Mouse (Mus musculus): ENCODE results near the gene Unkl. TPM values are rescaled to one million over a fixed set of nuclear protein-coding genes. Genes with fewer than 3 reads are reported as not detected.
"Not testable (repeated sequence)": the region's sequence is repeated elsewhere in the genome, so short reads cannot be mapped to it uniquely, and the experiment has no call there.

The Unkl gene
- polyA plus RNA-seq, 1 experiment: 1.8 TPM

GRCm38 (mm10) chr17:25227991-25228390 is 39.8 kb downstream of the Unkl start:
- no peaks in the 10 kb centered on the region for H3K79me2 ChIP-seq (ENCODE audit: control insufficient read depth, insufficient read depth)
- no peaks in the 10 kb centered on the region for H3K27me3 ChIP-seq (ENCODE audit: control insufficient read depth, insufficient read depth, insufficient read length)
- TF ChIP-seq CTCF (IDR thresholded peaks at IDR 0.05; ENCODE audit: control insufficient read depth, insufficient read depth, insufficient read length) (no peak), USF1 (IDR thresholded peaks at IDR 0.05; ENCODE audit: low read depth) (no peak), CEBPB (IDR thresholded peaks at IDR 0.05; ENCODE audit: low read depth) (no peak), MYOD1 (IDR thresholded peaks at IDR 0.05; ENCODE audit: control insufficient read depth, insufficient read length, low read depth) (no peak), MAX (IDR thresholded peaks at IDR 0.05) (no peak), MYOG (IDR thresholded peaks at IDR 0.05; ENCODE audit: control insufficient read depth, extremely low read depth, insufficient read length) (no peak), FOSL1 (IDR thresholded peaks at IDR 0.05; ENCODE audit: insufficient read depth, low read length, poor library complexity, severe bottlenecking) (no peak)
- H3K4me3 ChIP-seq (ENCODE audit: insufficient read depth, poor library complexity, severe bottlenecking): no peak overlapping the region
- H3K79me3 ChIP-seq (ENCODE audit: low read depth): no peaks in the 10 kb centered on the region
- no peaks in the 10 kb centered on the region for H3K36me3 ChIP-seq (ENCODE audit: control insufficient read depth, insufficient read depth)
- H3ac ChIP-seq (ENCODE audit: control insufficient read depth, insufficient read length, low read depth): no peak overlapping the region

DNA sequence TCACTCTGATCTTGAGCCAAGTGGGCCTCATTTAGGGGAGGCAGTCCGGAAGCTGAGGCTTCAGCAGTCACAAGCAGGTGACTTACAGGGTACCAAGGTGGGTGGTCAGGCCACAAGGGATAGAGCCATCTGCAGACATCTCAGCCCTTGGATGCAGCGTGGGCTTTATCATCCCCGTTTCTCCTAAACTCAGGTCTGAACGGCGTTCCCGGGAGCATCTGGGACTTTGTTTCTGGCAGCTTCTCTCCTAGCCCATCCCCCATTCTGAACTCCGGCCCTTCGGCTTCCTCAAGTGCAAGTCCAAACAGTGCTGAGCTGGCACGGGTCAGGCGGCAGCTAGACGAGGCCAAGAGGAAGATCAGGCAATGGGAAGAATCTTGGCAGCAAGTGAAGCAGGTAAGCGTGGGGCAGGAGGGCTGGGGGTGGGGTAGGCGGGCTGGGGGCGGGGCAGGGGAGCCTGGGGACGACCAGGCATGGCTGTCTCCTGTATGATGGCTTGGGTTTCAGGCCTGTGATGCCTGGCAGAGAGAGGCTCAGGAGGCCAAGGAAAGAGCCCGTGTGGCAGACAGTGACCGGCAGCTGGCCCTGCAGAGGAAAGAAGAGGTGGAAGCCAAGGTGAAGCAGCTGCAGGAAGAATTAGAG is 41.9 kb downstream of the Unkl start:
- H3K36me3 ChIP-seq (ENCODE audit: control insufficient read depth, insufficient read depth); H3K79me3 ChIP-seq (ENCODE audit: low read depth): not testable (repeated sequence)

GRCm38 (mm10) chr17:25230700-25231099 is 42.5 kb downstream of the Unkl start:
- no peak for TF ChIP-seq MYOG (IDR thresholded peaks at IDR 0.05; ENCODE audit: control insufficient read depth, extremely low read depth, insufficient read length)
- no peak for TF ChIP-seq FOSL1 (IDR thresholded peaks at IDR 0.05; ENCODE audit: insufficient read depth, low read length, poor library complexity, severe bottlenecking)
- TF ChIP-seq MAX (IDR thresholded peaks at IDR 0.05): no peak
- TF ChIP-seq CEBPB (IDR thresholded peaks at IDR 0.05; ENCODE audit: low read depth): no peak
- no peak for TF ChIP-seq CTCF (IDR thresholded peaks at IDR 0.05; ENCODE audit: control insufficient read depth, insufficient read depth, insufficient read length)
- TF ChIP-seq USF1 (IDR thresholded peaks at IDR 0.05; ENCODE audit: low read depth): no peak
- TF ChIP-seq MYOD1 (IDR thresholded peaks at IDR 0.05; ENCODE audit: control insufficient read depth, insufficient read length, low read depth): no peak
- Histone ChIP-seq H3K79me3 (ENCODE audit: low read depth) (no peaks in the 10 kb centered on the region), H3K79me2 (ENCODE audit: control insufficient read depth, insufficient read depth) (no peaks in the 10 kb centered on the region), H3ac (ENCODE audit: control insufficient read depth, insufficient read length, low read depth) (no peak overlapping the region), H3K36me3 (ENCODE audit: control insufficient read depth, insufficient read depth) (no peaks in the 10 kb centered on the region), H3K4me3 (ENCODE audit: insufficient read depth, poor library complexity, severe bottlenecking) (no peak overlapping the region), H3K27me3 (ENCODE audit: control insufficient read depth, insufficient read depth, insufficient read length) (no peaks in the 10 kb centered on the region)

More for the DNA sequence above, 41.9 kb downstream of the Unkl start:
- not testable (repeated sequence) for H3K4me3 ChIP-seq (ENCODE audit: insufficient read depth, poor library complexity, severe bottlenecking); H3ac ChIP-seq (ENCODE audit: control insufficient read depth, insufficient read length, low read depth); H3K27me3 ChIP-seq (ENCODE audit: control insufficient read depth, insufficient read depth, insufficient read length); H3K79me2 ChIP-seq (ENCODE audit: control insufficient read depth, insufficient read depth)

- not testable (repeated sequence) for H3K4me3 ChIP-seq (ENCODE audit: insufficient read depth, poor library complexity, severe bottlenecking); H3K79me2 ChIP-seq (ENCODE audit: control insufficient read depth, insufficient read depth); H3K79me3 ChIP-seq (ENCODE audit: low read depth); H3ac ChIP-seq (ENCODE audit: control insufficient read depth, insufficient read length, low read depth); H3K36me3 ChIP-seq (ENCODE audit: control insufficient read depth, insufficient read depth); H3K27me3 ChIP-seq (ENCODE audit: control insufficient read depth, insufficient read depth, insufficient read length)
Measured at GRCm38 (mm10) chr17:25231621-25232020, 43.4 kb downstream of the Unkl start.

DNA sequence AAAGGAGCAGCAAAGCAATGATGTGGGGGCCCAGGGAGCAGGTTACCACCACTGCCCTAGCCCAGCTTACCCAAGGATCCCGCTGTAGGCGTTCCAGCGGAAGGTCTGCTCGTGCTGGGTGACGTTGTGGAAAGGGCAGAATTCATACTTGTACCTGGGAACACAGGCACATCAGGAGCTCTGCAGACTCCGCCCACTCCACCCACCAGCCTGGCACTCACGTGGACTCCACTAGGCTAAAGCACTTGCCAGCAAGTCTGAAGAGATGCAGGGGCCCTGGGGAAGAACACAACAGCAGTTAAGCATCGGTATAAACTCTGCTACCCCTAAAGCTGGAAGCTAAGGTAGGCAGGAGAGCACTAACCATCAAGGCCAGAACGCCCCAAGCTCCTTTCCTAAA is 47.4 kb downstream of the Unkl start:
- Histone ChIP-seq H3K4me3 (ENCODE audit: insufficient read depth, poor library complexity, severe bottlenecking) (no peak overlapping the region), H3ac (ENCODE audit: control insufficient read depth, insufficient read length, low read depth) (no peak overlapping the region), H3K79me3 (ENCODE audit: low read depth) (peaks cover 2% of the 10 kb centered on the region), H3K36me3 (ENCODE audit: control insufficient read depth, insufficient read depth) (no peaks in the 10 kb centered on the region), H3K27me3 (ENCODE audit: control insufficient read depth, insufficient read depth, insufficient read length) (no peaks in the 10 kb centered on the region), H3K79me2 (ENCODE audit: control insufficient read depth, insufficient read depth) (peaks cover 7% of the 10 kb centered on the region)
- TF ChIP-seq MYOD1 (IDR thresholded peaks at IDR 0.05; ENCODE audit: control insufficient read depth, insufficient read length, low read depth) (no peak), MAX (IDR thresholded peaks at IDR 0.05) (no peak), CTCF (IDR thresholded peaks at IDR 0.05; ENCODE audit: control insufficient read depth, insufficient read depth, insufficient read length) (no peak), MYOG (IDR thresholded peaks at IDR 0.05; ENCODE audit: control insufficient read depth, extremely low read depth, insufficient read length) (no peak), USF1 (IDR thresholded peaks at IDR 0.05; ENCODE audit: low read depth) (no peak), FOSL1 (IDR thresholded peaks at IDR 0.05; ENCODE audit: insufficient read depth, low read length, poor library complexity, severe bottlenecking) (no peak), CEBPB (IDR thresholded peaks at IDR 0.05; ENCODE audit: low read depth) (no peak)

- Histone ChIP-seq H3K79me3 (ENCODE audit: low read depth) (peaks cover 8% of the 10 kb centered on the region), H3K79me2 (ENCODE audit: control insufficient read depth, insufficient read depth) (peaks cover 20% of the 10 kb centered on the region), H3K4me3 (ENCODE audit: insufficient read depth, poor library complexity, severe bottlenecking) (peak within 1 kb of the TSS; percentile 93), H3K36me3 (ENCODE audit: control insufficient read depth, insufficient read depth) (peaks cover 7% of the 10 kb centered on the region), H3ac (ENCODE audit: control insufficient read depth, insufficient read length, low read depth) (peak within 1 kb of the TSS; percentile 91), H3K27me3 (ENCODE audit: control insufficient read depth, insufficient read depth, insufficient read length) (no peaks in the 10 kb centered on the region)
- TF ChIP-seq MYOG (IDR thresholded peaks at IDR 0.05; ENCODE audit: control insufficient read depth, extremely low read depth, insufficient read length) (no peak), USF1 (IDR thresholded peaks at IDR 0.05; ENCODE audit: low read depth) (peak; percentile 95), CEBPB (IDR thresholded peaks at IDR 0.05; ENCODE audit: low read depth) (no peak), MAX (IDR thresholded peaks at IDR 0.05) (peak; percentile 50), CTCF (IDR thresholded peaks at IDR 0.05; ENCODE audit: control insufficient read depth, insufficient read depth, insufficient read length) (no peak), FOSL1 (IDR thresholded peaks at IDR 0.05; ENCODE audit: insufficient read depth, low read length, poor library complexity, severe bottlenecking) (no peak), MYOD1 (IDR thresholded peaks at IDR 0.05; ENCODE audit: control insufficient read depth, insufficient read length, low read depth) (no peak)
Measured at GRCm38 (mm10) chr17:25239695-25240636, 51.8 kb downstream of the Unkl start, which contains the start of the genes Gnptg and Tsr3. Gene Gnptg (minus strand): TSS chr17:25240124. Gene Tsr3 (plus strand): TSS chr17:25240170.

All from C2C12 (cell line).